In genomic region chr15:97029064-97029791, GRCm38 (mm10) we compare ENCODE assay signal across 17 mouse cellular contexts. TPM values are rescaled to one million over a fixed set of nuclear protein-coding genes. Genes with fewer than 3 reads are reported as not detected.
"Had no signal": no experiment of that assay in that cellular context is flagged by ENCODE, and none has a peak within 500 bp of the region (broad histone marks: within the 10 kb centered on the region; RNA-seq: fewer than 3 reads in every experiment).

No protein-coding gene starts in this region.

- H3K9me3 ChIP-seq: limb, embryonic 13.5 days; neural tube, embryonic 13.5 days; stomach, embryonic 15.5 days had no signal

- H3K4me1 ChIP-seq: neural tube, embryonic 13.5 days had no signal

- H3K27ac ChIP-seq: kidney, postnatal 0 days; layer of hippocampus, adult 2 months; limb, embryonic 13.5 days; neural tube, embryonic 13.5 days; stomach, embryonic 15.5 days had no signal

- DNase-seq: kidney, adult 9 months; kidney, postnatal 36 days; left cerebral cortex, postnatal 4 days; midbrain, embryonic 14.5 days; retina, postnatal 1 day; right cerebral cortex, postnatal 4 days; spleen, adult 18-20 months; thymus, adult 2 months; thymus, postnatal 25 days had no signal

- H3K4me3 ChIP-seq: layer of hippocampus, adult 2 months; limb, embryonic 13.5 days; neural tube, embryonic 13.5 days; stomach, embryonic 15.5 days had no signal

- H3K9ac ChIP-seq: limb, embryonic 13.5 days; neural tube, embryonic 13.5 days; stomach, embryonic 15.5 days had no signal

- H3K4me2 ChIP-seq: limb, embryonic 13.5 days; neural tube, embryonic 13.5 days; stomach, embryonic 15.5 days had no signal

- ATAC-seq: intestine, postnatal 0 days had no signal

- H3K36me3 ChIP-seq: limb, embryonic 13.5 days; neural tube, embryonic 13.5 days; stomach, embryonic 15.5 days had no signal

- H3K27me3 ChIP-seq: limb, embryonic 13.5 days; neural tube, embryonic 13.5 days; stomach, embryonic 15.5 days had no signal

RNA-seq across cellular contexts. Expression of gene Slc38a4, which starts 26.5 kb away (rescaled TPM):
- total RNA-seq: megakaryocyte progenitor cell, adult 5-6 weeks; monocyte, adult 5-6 weeks had no signal
